Mouse (Mus musculus): ENCODE results near the gene Abca15. TPM values are rescaled to one million over a fixed set of nuclear protein-coding genes. Genes with fewer than 3 reads are reported as not detected.

The Abca15 gene
- polyA plus RNA-seq, 1 experiment from 2014 or later: not detected

- H3K27ac ChIP-seq (ENCODE audit: low read depth, low read length): no peak overlapping the region
- no peak overlapping the region for H3K9ac ChIP-seq (ENCODE audit: low read length)
- no peaks in the 10 kb centered on the region for H3K9me3 ChIP-seq (ENCODE audit: control insufficient read depth, low read length)
- ATAC-seq (replicated peaks; ENCODE audit: low FRiP score): no peak
- no peak overlapping the region for H3K4me2 ChIP-seq (ENCODE audit: low read depth, low read length, severe bottlenecking)
- DNase-seq (ENCODE audit: low spot score): no peak
- H3K36me3 ChIP-seq (ENCODE audit: control insufficient read depth, insufficient read depth, low read length): no peaks in the 10 kb centered on the region
- WGBS: 90% methylated on average over 1 of the region's 1 CpGs
- no peak overlapping the region for H3K4me3 ChIP-seq (ENCODE audit: low read depth, low read length)
- H3K4me1 ChIP-seq (replicated peaks; ENCODE audit: control insufficient read depth, insufficient read depth, low read length): no peaks in the 10 kb centered on the region
- H3K27me3 ChIP-seq (ENCODE audit: control insufficient read depth, insufficient read depth, low read length): no peaks in the 10 kb centered on the region
Observed at GRCm38 (mm10) chr7:120412391-120412790, 83.9 kb downstream of the Abca15 start.

GRCm38 (mm10) chr7:120426625-120427024 lies 98.2 kb downstream of the Abca15 start:
- H3K36me3 ChIP-seq (ENCODE audit: control insufficient read depth, insufficient read depth, low read length): no peaks in the 10 kb centered on the region
- no peaks in the 10 kb centered on the region for H3K9me3 ChIP-seq (ENCODE audit: control insufficient read depth, low read length)
- no peak overlapping the region for H3K4me2 ChIP-seq (ENCODE audit: low read depth, low read length, severe bottlenecking)
- H3K27ac ChIP-seq (ENCODE audit: low read depth, low read length): no peak overlapping the region
- no peak overlapping the region for H3K4me3 ChIP-seq (ENCODE audit: low read depth, low read length)
- no peaks in the 10 kb centered on the region for H3K27me3 ChIP-seq (ENCODE audit: control insufficient read depth, insufficient read depth, low read length)
- 34% methylated on average over 3 of the region's 3 CpGs for WGBS
- ATAC-seq (replicated peaks; ENCODE audit: low FRiP score): no peak
- DNase-seq (ENCODE audit: low spot score): peak; percentile 54
- no peaks in the 10 kb centered on the region for H3K4me1 ChIP-seq (replicated peaks; ENCODE audit: control insufficient read depth, insufficient read depth, low read length)
- H3K9ac ChIP-seq (ENCODE audit: low read length): no peak overlapping the region

GRCm38 (mm10) chr7:120431464-120431863 lies 103.0 kb downstream of the Abca15 start:
- ATAC-seq (replicated peaks; ENCODE audit: low FRiP score): no peak
- no peaks in the 10 kb centered on the region for H3K27me3 ChIP-seq (ENCODE audit: control insufficient read depth, insufficient read depth, low read length)

More at GRCm38 (mm10) chr7:120431464-120431863, 103.0 kb downstream of the Abca15 start:
- Histone ChIP-seq H3K9me3 (ENCODE audit: control insufficient read depth, low read length) (no peaks in the 10 kb centered on the region), H3K4me1 (replicated peaks; ENCODE audit: control insufficient read depth, insufficient read depth, low read length) (no peaks in the 10 kb centered on the region), H3K4me3 (ENCODE audit: low read depth, low read length) (no peak overlapping the region), H3K9ac (ENCODE audit: low read length) (no peak overlapping the region), H3K36me3 (ENCODE audit: control insufficient read depth, insufficient read depth, low read length) (no peaks in the 10 kb centered on the region), H3K4me2 (ENCODE audit: low read depth, low read length, severe bottlenecking) (no peak overlapping the region), H3K27ac (ENCODE audit: low read depth, low read length) (no peak overlapping the region)
- DNase-seq (ENCODE audit: low spot score): no peak

Other genes with a start within 250 kb of the Abca15 start
- 0.07 TPM in 1 of 2 replicates, not detected in the other for gene Dnah3, start 233.4 kb upstream of the Abca15 start, polyA plus RNA-seq (2014; fragmentation: Nextera tagmentation; extraction: Ambion mirVana)
- 10.4 and 10.9 TPM in 2 replicates for gene Tmem159, start 226.3 kb upstream of the Abca15 start, polyA plus RNA-seq (2014; fragmentation: Nextera tagmentation; extraction: Ambion mirVana)
- not detected in 2 replicates for gene Zp2, start 183.4 kb upstream of the Abca15 start, polyA plus RNA-seq (2014; fragmentation: Nextera tagmentation; extraction: Ambion mirVana)
- 0.07 TPM in 1 of 2 replicates, not detected in the other for gene Anks4b, start 154.8 kb upstream of the Abca15 start, polyA plus RNA-seq (2014; fragmentation: Nextera tagmentation; extraction: Ambion mirVana)
- 33.2 and 38.8 TPM in 2 replicates for gene Crym, start 126.6 kb upstream of the Abca15 start, polyA plus RNA-seq (2014; fragmentation: Nextera tagmentation; extraction: Ambion mirVana)
- not detected in 2 replicates for gene Abca14, start 124.7 kb upstream of the Abca15 start, polyA plus RNA-seq (2014; fragmentation: Nextera tagmentation; extraction: Ambion mirVana)
- not detected in 2 replicates for gene Abca16, start 81.0 kb downstream of the Abca15 start, polyA plus RNA-seq (2014; fragmentation: Nextera tagmentation; extraction: Ambion mirVana)